Mouse (Mus musculus) adrenal gland, postnatal 4 days (tissue): ENCODE measurements around the gene Pld1. TPM values are rescaled to one million over a fixed set of nuclear protein-coding genes. Genes with fewer than 3 reads are reported as not detected.

Source experiments
- DNase-seq, 2 experiments: peaks; one replicate each; pipeline ENCODE4 v3.0.0; 2021 to 2022; ENCODE audit warnings: low spot score in 2 of 2, mixed read lengths in 2 of 2
- total RNA-seq, 2 experiments: library from RNA; stranded (reverse); gene quantifications; 2 replicates each; pipeline ENCODE4 v1.2.3; 2021

Gene Pld1
- total RNA-seq, 2 experiments from 2014 or later = 11.9 to 13.7 TPM

DNA sequence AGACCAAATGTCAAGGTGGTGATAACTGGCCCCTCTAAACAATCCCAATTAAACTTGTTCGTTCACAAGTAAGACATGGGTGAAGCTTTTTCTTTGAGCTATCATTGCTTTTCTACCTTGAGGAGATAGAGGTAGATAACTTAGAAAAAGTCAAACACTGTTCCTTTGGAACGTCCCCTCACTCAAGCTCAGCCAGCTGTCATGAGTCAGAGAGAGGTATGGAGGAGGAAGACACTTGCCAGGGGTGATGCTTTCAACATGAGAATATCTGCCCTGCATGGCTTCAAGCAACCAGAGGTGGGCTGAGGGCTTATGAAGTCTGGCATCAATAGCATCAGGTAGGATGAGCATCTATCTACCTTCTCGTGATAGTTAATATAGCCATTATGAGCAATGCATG lies 207.0 kb downstream of the Pld1 start:
- no peak for DNase-seq

DNA sequence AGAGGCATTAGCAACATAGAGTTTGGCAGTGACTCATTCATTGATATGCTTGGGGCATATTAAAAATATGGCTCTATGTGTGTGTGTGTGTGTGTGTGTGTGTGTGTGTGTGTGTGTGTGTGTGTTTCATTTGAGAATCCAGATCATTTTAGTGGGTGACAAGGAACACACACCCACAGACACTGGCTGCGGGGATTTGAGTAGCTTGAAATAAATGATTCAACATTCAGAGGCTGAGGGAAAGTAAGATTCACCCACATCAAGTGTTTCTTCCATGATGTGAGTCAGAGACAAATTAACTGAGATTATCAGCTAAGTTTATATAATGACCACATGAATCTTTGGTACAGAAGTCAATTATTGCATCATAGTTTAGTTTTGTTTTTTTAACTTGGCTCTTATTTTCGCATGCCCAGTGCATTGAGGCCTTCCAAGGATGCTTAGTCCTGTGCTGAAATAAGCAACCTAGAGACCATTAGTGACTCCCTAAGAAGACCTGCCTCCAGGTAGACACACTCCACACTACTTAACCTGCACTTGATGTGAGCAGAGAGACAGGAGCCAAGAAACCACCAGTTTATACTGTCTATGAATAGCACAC lies 211.3 kb downstream of the Pld1 start:
- DNase-seq = no peak

DNA sequence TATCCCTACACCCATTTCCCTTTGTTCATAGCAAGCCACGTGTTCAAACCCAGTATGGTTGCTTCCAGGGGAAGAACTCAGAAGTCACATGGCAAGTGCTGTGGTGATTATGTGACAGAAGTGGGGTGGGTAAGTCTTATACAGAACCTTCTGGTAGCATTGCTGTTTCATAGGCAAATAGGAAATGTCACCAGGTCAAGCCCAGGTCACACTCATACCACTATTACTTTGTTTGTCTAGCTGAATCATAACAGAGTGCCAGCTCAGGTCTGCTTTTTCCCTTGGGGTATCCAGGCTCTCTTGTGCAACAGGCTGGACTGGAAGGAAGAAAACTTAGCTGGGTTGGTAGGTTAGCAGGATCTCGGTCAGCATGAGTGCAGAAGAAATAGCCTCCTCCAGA lies 219.5 kb downstream of the Pld1 start:
- no peak for DNase-seq

DNA sequence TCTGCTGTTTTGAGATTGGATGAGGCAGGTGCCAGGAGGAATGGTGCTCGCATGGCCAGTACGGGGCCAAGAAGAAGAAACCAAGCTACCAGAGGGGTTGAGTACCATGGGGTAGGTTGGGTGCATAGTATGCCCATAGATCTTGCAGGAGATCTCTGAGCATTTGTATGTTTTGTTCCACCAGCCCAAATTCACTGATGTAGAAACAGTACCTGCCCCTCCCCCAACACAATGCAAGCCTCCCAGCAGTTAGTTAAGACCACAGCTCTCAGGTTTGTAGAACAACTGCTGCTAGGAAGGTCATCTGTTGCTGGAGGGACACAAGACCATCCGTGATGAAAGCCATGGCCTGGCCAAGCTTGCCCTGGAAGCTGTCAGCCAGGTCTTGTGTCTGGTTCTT lies 220.4 kb downstream of the Pld1 start:
- no peak for DNase-seq

DNA sequence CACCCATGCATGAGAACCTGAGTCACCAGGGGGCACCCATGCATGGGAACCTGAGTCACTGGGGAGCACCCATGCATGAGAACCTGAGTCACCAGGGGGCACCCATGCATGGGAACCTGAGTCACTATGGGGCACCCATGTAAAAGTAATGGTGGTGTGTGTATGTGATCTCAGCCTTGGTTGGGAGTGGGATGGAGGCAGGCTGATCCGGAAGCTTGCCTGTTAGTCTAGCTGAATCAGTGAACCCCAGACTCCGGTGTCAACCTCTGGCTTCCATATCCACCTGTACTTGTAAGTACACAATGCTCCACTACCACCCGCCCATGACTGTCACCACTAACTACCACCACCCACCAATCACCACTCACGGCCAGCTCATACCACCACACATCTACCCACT lies 223.9 kb downstream of the Pld1 start:
- no peak for DNase-seq

DNA sequence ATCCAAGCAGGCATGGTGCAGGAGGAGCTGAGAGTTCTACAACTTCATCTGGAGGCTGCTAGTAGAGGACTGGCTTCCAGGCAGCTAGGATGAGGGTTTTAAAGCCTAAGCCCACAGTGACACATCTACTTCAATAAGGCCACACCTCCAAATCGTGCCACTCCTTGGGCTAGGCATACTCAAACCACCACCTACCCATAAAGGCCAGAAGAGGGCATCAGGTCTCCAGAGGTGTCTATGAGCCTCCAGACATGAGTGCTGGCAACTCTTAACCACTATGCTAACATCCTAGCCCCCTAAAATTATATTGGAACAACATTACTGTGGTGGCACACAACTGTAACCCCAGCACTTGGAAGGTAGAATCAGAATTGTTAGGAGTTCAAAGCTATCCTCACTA lies 226.2 kb downstream of the Pld1 start:
- no peak for DNase-seq

DNA sequence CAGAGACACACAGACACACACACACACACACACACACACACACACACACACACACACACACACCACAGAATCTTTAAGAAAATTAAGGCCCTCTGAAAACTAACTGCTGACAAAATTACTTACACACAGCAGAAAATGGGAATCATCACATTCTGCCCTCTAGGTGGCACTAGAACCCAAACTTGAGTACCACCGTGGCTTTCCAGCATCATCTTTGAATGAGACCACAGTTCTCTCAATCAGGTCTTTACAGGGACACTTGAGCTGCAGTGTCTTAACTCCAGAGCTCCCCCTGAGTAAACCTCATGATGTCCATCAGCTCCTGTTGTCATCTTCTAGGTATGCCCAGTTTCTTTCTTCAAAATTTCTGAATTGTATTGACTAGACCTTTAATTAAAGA lies 227.1 kb downstream of the Pld1 start:
- DNase-seq = peak in 1 of 2 experiments; percentile 28

DNA sequence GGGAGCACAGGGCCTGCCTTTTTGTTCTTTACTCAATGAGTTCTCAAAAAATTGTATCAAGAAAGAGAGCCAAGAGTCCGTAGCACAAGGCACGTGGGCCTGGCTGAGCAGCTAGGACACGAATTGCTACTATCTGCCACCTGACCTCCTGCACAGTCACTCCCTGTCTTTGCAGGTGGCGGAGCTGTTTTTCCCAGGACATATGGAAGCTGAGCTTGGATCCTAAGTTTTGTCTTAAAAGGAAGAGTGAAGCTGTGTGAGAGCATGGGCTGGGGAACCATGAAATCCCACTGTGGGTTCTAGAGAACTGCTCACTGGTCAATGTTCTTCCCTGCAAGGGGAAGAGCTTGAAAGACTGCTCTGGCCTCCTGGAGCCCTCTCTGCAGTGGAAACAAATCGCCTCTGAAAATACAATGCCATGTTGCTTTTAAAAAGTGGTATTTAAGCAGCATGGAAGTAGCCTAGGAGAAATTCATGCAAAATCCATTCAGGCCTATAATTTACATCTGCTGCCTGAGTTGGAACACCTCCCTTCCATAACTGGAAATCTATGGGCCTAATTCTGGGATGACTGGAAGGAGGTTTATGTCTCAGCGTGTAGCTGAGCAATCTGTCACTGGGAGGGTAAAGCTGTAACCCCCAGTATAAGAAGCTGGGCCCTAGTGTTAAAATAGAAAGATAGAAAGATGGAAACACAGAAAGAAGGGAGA lies 229.5 kb downstream of the Pld1 start:
- no peak for DNase-seq

DNA sequence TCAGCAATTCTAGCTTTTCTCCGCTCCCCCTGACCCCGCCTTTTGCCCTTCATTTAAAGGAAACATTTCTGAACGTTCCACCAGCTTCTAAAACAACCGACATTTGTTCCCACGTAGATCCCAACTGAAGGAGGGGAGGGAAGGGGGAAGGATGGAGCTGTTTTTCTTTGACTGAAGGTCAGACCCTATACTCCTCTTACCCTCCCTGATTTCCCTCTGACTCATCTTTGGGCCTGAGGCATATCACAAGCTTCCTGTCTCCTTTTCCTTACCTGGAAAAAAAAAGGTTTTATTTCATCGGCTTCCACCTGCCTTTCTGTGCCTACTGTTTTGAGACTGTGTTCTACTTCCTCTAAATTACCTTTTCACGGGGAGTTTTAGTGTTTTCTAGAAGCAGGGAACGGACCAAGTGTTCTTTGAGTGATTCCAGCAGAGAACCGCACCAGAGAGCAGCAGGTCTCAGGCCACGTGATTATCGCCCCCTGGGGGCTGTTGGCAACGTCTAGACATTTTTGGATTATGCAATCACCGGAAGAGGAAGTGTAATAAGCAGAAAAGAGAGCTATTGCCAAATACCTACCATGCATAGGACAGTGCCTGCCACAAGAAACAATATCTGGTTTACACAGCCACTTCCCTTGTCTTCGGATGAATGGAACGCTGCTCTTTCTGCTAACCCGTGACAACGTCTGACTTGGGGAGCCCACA lies 232.6 kb downstream of the Pld1 start:
- no peak for DNase-seq

DNA sequence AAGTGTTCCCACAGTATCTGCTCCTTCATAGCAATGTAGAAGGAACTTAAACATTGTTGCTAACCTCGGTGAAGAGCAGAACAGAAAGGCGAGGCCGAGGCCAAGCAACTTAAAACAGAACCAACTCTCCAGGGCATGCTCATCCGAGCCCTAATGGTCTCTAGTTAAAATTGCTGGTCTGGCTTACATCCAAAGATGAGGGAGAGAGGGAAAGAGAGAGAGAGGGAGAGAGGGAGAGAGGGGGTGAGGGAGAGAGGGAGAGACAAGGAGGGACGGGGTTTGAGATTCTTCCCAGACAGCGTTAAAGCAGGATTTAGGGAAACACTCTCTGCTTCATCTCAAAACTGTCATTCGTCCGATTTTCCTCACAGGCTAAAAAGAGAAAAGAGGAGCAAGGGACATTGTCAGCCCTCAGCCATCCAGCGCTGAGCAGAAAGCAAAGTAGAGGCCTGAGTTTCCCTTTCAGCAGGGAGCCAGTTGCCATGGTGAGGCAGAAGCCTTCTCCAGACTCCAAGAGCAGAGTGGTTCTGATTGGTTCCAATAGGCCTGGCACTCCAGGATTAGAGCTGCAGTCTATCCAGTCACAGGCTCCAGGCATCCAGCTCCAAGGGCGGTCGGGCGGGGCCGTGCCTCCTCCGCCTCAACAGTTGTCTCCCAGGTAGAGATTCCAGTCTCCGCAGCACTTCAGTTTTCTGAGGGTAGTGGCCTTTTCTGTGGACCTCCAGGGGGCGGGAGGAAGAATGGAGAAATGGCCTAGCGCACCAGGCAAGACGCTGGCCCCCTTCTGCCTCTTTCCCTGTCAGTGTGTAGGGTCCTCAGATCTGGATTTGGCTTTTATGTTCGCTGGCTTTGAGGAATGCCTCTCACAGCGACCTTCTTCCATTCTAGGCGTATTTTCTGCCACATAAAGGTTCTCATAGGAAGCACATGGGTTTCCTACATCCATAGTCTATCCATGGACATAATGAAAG lies 237.8 kb downstream of the Pld1 start:
- no peak for DNase-seq

DNA sequence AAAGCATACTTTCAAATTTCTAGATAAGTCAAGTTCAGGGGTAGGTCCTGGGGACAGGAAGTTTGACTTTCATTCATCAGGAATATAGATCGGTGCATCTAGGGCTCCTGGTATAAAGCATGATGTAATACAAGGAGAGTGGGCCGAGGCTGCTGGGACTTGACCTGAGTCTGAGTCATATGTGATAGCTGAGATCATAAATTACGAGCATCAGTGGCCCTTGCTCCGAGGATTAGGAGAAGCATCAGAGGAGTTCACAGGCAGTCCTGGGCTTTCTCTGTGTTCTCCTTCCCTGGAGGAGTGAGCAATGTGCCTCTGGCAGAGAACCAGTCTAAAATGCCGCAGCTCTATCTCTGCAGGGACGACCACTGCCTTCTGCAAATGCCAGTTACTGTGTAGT lies 239.8 kb downstream of the Pld1 start:
- DNase-seq = no peak

Other genes with a start within 250 kb of the Pld1 start
- gene Fndc3b, start 227.4 kb upstream of the Pld1 start, total RNA-seq = 100 to 1,000 TPM; 110 TPM
- not detected for gene Tmem212, start 42.3 kb upstream of the Pld1 start, total RNA-seq